Mouse (Mus musculus) heart, adult 8-10 months (tissue): ENCODE data around the gene Zfp46. TPM values are rescaled to one million over a fixed set of nuclear protein-coding genes. Genes with fewer than 3 reads are reported as not detected.

ENCODE experiments used
- DNase-seq: peaks from one replicate; pipeline ENCODE4 v3.0.0; 2022; ENCODE audit warnings: low spot score
- total RNA-seq, 4 experiments: library from RNA; stranded (reverse); gene quantifications; 2 replicates each; pipeline ENCODE4 v1.2.4; 2022

Zfp46 gene
- total RNA-seq, 4 experiments from 2014 or later: 31.3 to 46.4 (median 39.0) TPM

GRCm38 (mm10) chr4:136311042-136311999 lies 26.8 kb downstream of the Zfp46 start:
- DNase-seq: peak; percentile 32

- DNase-seq: no peak
These were observed 28.1 kb downstream of the Zfp46 start for GRCm38 (mm10) chr4:136312616-136313015.

GRCm38 (mm10) chr4:136317667-136318066 lies 33.2 kb downstream of the Zfp46 start:
- no peak for DNase-seq

GRCm38 (mm10) chr4:136320016-136320415 lies 35.5 kb downstream of the Zfp46 start:
- no peak for DNase-seq

GRCm38 (mm10) chr4:136324226-136324625 lies 39.7 kb downstream of the Zfp46 start:
- peak; percentile 36 for DNase-seq

GRCm38 (mm10) chr4:136327238-136327637 lies 42.8 kb downstream of the Zfp46 start:
- DNase-seq: no peak

GRCm38 (mm10) chr4:136328115-136328514 lies 43.6 kb downstream of the Zfp46 start:
- no peak for DNase-seq

- DNase-seq: no peak
These were observed 47.2 kb downstream of the Zfp46 start for GRCm38 (mm10) chr4:136331709-136332108.

- no peak for DNase-seq
These were observed 48.7 kb downstream of the Zfp46 start for GRCm38 (mm10) chr4:136333191-136333590.

- DNase-seq: no peak
These were observed 50.6 kb downstream of the Zfp46 start for GRCm38 (mm10) chr4:136335065-136335464.

GRCm38 (mm10) chr4:136337129-136337528 lies 52.6 kb downstream of the Zfp46 start:
- no peak for DNase-seq

Other genes with a start within 250 kb of the Zfp46 start
- 100 to 1,000 TPM; 238 to 318 (median 274) TPM for gene Rpl11, start 231.3 kb upstream of the Zfp46 start, total RNA-seq
- gene Id3, start 141.2 kb upstream of the Zfp46 start, total RNA-seq: 10 to 100 TPM; 41.4 to 71.3 (median 61.6) TPM
- 1 to 10 TPM in 1 of 4 experiments, under 1 TPM in 3; 0.38 to 2.1 (median 0.59) TPM for gene E2f2, start 112.3 kb upstream of the Zfp46 start, total RNA-seq
- 10 to 100 TPM in 1 of 4 experiments, 1 to 10 TPM in 3; 6.8 to 12.6 (median 9.1) TPM for gene Asap3, start 78.3 kb upstream of the Zfp46 start, total RNA-seq
- gene Tcea3, start 37.0 kb upstream of the Zfp46 start, total RNA-seq: 100 to 1,000 TPM; 142 to 162 (median 148) TPM
- gene Hnrnpr, start 26.3 kb downstream of the Zfp46 start, total RNA-seq: 10 to 100 TPM; 34.6 to 47.6 (median 41.4) TPM
- gene Htr1d, start 138.8 kb downstream of the Zfp46 start, total RNA-seq: not detected
- gene 6030445D17Rik, start 177.6 kb downstream of the Zfp46 start, total RNA-seq: under 1 TPM in 3 of 4 experiments, not detected in 1; 0.24 to 0.60 (median 0.41) TPM
- 10 to 100 TPM; 28.3 to 48.0 (median 38.1) TPM for gene Luzp1, start 185.1 kb downstream of the Zfp46 start, total RNA-seq